Mouse (Mus musculus) gastrocnemius, adult 8-10 months (tissue): Measurements from ENCODE around the gene 2610318N02Rik. TPM values are rescaled to one million over a fixed set of nuclear protein-coding genes. Genes with fewer than 3 reads are reported as not detected.

Experiments used
- DNase-seq, 2 experiments: peaks; one replicate each; pipeline ENCODE4 v3.0.0; 2022; ENCODE audit warnings: low spot score in 2 of 2
- total RNA-seq, 4 experiments: library from RNA; stranded (reverse); gene quantifications; 2 replicates each; pipeline ENCODE4 v1.2.4; 2022

2610318N02Rik gene
- total RNA-seq, 4 experiments from 2014 or later, result not detected

DNA sequence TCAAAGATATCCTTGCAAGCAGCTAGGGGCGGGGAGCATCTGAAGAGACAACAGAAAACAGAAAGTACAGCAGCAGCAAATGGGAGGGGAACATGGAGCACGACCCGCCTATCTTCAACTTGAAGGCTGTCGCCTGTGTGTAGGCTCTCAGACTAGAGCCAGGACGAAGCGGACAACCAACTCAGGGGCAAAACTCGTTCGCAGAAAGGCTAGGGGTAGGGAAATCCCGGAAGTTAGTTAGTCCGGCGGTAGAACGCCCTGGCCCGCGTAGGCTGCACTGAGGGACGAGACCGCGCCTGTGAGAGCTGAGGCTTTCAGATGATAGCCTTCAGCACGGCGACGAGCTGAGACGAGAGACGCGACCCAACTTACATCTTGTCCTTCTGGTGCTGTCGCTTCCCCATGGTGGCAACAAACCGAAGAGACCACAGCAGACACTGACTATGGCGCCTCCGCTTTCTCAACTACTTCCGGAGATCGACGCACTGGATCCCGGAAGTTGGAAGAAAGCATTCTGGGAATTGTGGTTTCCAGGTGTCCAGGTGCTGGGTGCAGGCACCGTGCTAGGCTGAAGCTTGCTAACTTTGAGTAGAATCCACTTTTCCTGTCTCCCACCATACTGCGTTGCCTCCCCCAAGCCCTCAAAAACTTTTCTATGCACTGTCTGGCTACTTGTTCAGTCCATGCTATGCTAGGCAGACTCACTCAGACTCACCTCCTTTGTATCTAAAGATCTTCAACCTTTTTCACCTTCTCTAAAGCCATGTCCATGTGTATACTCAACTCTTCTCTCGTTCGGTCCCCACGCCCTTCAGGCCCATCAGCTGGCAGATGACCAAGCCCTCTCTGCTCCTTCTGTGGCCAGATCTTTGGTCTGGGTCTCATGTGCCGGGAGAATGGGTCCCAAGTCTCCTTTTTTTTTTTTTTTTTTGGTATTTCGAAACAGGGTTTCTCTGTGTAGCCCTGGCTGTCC is 13.9 kb downstream of the 2610318N02Rik start, which contains the start of gene Ppil2:
Gene Ppil2, minus strand, starts transcription at position 487 of the 973 bp plus-strand sequence.
- peak; percentile 21 to 32 for DNase-seq

GRCm38 (mm10) chr16:17104600-17104999 is 20.4 kb downstream of the 2610318N02Rik start:
- no peak for DNase-seq

DNA sequence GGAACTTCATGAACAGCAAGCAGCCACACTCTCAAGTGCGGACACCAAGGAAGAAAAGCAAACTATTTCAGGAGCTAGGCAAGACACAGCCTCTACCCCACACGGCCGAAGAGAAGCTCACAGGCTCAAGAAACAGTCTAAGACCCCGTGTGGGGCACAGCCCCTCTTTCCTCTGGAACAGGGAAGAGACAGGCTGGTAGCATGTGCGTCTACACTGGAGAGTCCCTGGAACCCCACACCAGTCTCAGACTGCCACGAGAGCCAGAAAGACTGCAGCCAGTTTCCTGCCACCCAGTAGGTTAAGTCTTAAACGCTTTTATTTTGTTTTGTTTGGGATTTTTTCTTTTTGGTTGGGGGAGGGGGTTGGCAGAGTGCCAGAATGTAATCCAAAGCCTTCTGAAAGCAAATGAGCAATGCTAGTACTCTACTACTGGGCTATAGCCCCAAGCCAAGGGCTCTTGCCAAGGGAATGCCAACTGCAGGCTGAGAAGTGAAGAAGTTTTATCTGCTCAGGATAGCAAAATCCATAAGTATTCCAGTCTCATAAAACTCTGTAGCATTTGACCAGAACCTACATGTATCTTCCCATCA is 22.2 kb downstream of the 2610318N02Rik start:
- no peak for DNase-seq

DNA sequence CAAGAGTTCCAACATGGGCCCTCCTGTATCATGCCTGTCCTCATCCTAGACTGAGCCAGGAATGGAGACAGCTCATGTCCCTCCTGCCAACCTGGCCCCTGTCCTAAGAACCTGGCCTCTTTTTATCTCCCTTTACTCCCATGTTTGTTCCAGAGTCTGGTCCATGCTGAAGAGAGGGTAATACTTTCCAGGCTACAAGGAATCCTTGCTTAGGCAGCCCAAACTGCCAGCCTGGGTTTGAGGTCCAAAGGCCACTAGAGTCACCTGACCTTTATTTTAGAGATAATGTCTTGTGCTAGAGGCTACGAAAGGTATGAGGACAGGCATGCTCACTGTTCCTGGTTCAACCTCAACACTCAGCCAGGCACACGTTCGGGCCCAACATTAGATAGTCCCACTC is 28.0 kb downstream of the 2610318N02Rik start:
- DNase-seq, result no peak

DNA sequence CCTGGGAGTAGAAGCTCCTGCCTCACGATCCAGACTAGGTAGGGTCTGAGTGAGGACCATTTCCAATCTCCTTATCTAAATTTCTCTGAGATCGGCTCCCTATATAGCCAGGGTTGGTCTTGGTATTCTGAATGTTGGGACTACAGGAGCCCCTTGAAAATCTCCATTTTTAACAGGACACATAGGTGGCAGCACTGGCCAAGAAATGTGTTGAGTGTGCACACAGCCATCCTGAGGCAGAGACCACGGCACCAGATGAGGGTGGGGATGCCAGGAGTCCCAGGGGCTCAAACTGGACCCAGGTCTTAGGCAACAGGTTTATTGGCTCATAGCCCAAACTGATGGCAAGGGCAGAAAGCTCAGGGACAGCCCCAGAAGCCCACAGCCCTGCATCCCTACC is 36.6 kb downstream of the 2610318N02Rik start:
- DNase-seq, result no peak

- no peak for DNase-seq
These were observed 38.2 kb downstream of the 2610318N02Rik start for GRCm38 (mm10) chr16:17086669-17087193.

DNA sequence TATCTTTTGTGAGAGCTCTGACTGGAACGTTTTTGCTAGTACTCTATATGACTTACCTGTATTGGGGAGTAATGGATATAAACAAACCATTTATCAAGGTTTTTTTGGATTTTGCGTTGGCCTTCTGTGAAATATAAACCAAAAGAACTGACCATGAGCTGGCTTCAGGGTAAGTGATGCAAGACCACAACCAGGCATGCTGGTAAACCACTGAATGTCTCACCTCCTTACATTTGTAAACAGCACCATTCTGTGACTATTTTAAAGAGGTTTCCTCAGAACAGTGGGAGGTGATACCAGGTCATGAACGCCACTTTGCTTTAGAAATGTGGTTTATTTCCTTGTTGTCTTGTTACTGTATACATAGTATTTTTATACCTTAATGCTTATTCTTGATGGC is 38.7 kb downstream of the 2610318N02Rik start:
- no peak for DNase-seq

- DNase-seq, result no peak
These were observed 39.3 kb downstream of the 2610318N02Rik start for GRCm38 (mm10) chr16:17085636-17086035.

DNA sequence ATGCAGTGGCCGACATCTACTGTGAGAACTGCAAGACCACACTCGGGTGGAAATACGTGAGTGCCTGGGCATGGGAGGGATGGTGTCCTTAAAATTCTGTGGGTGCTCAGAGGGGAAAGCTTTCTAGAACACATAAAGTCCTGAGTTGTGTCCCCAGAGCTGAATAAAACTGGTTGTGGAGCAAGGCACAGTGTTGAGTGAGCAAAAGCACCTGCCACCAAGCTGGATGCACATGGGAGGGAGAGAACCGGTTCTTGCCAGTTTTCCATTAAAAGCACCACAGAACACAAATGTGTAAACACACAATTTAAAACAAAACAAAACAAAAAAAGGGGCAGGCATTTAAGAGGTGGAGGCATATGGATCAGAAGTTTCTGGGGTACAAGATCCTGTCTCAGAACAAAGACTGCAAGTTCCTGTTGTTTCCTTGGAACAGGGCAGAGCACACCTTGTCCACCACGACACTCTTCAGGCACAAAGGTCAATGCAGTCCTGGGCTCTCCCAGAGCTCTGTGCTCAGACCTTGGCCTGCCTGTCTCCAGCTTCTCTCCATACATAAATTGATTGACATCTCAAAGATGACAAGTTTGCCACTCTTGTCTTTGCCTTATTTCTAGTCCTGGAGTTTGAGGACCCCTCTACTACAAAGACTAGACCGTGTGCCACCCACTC is 42.7 kb downstream of the 2610318N02Rik start:
- no peak for DNase-seq

DNA sequence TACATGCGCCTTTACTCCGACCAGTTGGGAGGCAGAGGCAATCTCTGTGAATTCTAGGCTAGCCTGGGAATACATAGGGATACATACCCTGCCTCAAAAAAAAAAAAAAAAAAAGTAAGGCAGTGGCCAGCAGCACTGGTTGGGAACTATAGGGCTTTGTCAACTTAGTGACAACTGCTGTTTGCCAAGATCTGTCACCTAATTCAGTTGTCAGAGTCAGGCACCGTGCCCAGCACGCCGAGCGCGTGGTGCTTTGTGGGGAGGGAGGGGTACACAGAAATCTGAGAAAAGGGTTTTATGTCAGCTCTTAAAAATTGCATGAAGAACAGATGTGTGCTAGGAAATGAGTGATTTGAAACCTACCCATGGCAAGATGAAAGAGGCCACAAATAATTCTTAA is 46.9 kb downstream of the 2610318N02Rik start:
- no peak for DNase-seq

- DNase-seq, result no peak
These were observed 48.1 kb downstream of the 2610318N02Rik start for GRCm38 (mm10) chr16:17076869-17077268.

DNA sequence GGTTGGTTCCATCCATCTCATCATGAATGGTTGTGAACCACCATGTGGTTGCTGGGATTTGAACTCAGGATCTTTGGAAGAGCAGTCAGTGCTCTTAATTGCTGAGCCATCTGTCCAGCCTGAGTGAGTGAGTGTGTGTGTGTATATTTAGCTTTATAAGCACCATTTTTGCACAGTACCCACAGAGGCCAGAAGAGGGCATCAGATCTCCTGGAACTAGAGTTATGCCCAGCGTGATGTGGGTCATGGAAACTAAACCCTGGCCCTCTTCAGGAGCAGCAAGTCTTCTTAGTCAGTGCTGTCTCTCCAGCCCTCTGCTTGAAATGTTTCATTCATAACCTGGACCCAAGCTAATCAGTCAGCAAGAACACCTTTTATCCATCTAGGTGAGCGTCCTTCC is 48.7 kb downstream of the 2610318N02Rik start:
- no peak for DNase-seq

- no peak for DNase-seq
These were observed 52.0 kb downstream of the 2610318N02Rik start for GRCm38 (mm10) chr16:17073000-17073399.

DNA sequence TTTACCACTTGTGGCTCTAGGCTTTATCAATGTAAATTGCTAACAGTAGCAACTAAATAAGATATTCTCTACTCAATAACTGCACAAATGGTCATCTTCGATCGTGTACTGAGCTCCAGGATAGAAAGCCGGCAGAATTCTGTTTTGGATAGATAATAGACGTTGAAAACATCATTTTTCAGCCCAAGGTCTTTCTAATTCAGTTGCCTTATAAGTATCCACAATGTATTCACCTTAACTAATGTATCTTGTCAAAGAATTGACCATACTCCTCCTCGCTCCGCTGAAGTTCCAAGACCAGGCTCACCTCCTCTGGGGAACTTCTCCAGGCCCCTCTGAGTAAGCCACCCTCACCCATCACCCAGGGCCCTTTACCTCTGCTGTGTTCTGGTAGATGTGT is 54.3 kb downstream of the 2610318N02Rik start:
- no peak for DNase-seq

GRCm38 (mm10) chr16:17069511-17070443 is 55.2 kb downstream of the 2610318N02Rik start, which contains the start of gene Ypel1:
TSS of gene Ypel1 (plus strand) at chr16:17069696.
- peak; percentile 54 to 65 for DNase-seq

DNA sequence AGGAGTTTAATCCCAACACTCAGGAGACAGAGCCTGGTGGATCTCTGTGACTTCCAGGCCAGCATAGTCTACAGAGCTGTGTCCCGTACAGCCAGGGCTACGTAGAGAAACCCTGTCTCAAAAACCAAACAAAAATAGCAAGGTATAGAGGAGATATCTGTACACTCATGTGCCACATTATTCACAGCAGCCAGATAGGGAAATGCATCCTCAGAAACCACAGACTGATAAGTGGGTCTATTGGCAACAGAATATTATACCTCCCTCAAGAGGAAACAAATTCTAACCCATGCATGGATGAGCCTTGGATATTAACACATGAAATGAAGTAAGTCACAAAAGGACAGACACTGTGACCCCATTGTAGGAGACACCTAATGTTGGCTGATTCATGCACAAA is 57.4 kb downstream of the 2610318N02Rik start:
- DNase-seq, result no peak
